Mouse (Mus musculus): ENCODE data around the gene Lsm7. TPM values are rescaled to one million over a fixed set of nuclear protein-coding genes. Genes with fewer than 3 reads are reported as not detected.

The Lsm7 gene
- polyA plus RNA-seq, 1 experiment from 2014 or later: 254 TPM

DNA sequence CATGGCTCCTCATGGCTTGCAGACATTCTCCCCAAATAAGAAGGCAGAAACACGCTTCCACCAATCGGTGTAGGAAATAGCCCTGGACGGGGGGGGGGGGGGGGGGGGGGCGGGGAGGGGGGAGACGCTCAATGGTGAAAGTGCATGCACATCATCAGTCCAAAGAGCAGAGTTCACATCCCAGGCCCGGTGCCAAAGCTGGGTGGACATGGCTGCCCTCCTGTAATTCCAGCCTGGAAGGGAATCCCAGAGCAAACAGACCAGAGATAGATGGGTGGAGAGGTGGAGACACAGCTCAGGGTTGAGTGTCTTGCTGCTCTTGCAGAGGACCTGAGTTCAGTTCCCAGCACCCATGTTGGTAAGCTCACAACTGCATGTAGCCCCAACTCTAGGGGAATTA, 16.0 kb upstream of the Lsm7 start:
- no peak overlapping the region for H3K4me3 ChIP-seq
- H3K27me3 ChIP-seq: peaks cover 10% of the 10 kb centered on the region; the same call in 1 of the 2 replicates
- no peak for ATAC-seq (ENCODE audit: borderline replicate concordance, extremely low read depth, low FRiP score, low TSS enrichment)
- WGBS: 42% methylated on average over 5 of the region's 6 CpGs
- no peak overlapping the region for H3K9ac ChIP-seq
- H3K36me3 ChIP-seq: no peaks in the 10 kb centered on the region; the same call in 1 of the 2 replicates
- no peak overlapping the region for H3K27ac ChIP-seq
- no peaks in the 10 kb centered on the region for H3K9me3 ChIP-seq
- H3K4me1 ChIP-seq: no peaks in the 10 kb centered on the region
- H3K4me2 ChIP-seq: no peak overlapping the region

DNA sequence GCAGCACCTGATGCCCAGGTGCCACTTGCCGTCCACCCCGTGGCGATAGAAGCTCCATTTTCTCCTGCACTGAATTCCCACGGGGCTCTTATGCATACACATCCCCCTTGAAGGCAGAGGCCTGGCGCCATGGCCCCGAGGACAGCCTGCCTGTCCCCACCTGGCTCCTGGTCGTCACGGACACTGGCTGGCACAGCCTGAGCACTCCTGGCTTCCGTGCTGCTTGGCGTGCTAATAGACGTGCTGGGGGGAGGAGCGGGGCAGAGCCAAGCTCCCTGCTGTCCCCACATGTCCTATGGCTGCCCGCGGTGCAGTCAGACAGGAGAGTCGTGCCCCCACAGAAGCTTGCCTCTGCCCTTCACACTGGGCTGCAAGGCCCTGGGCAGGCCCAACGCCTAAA, 9.4 kb upstream of the Lsm7 start:
- H3K9me3 ChIP-seq: no peaks in the 10 kb centered on the region
- no peak overlapping the region for H3K27ac ChIP-seq
- no peaks in the 10 kb centered on the region for H3K27me3 ChIP-seq
- H3K9ac ChIP-seq: no peak overlapping the region
- H3K4me1 ChIP-seq: no peaks in the 10 kb centered on the region
- H3K4me3 ChIP-seq: no peak overlapping the region
- peaks cover 23% of the 10 kb centered on the region for H3K36me3 ChIP-seq
- ATAC-seq (ENCODE audit: borderline replicate concordance, extremely low read depth, low FRiP score, low TSS enrichment): no peak
- WGBS: 86% methylated on average over 16 of the region's 16 CpGs
- no peak overlapping the region for H3K4me2 ChIP-seq

DNA sequence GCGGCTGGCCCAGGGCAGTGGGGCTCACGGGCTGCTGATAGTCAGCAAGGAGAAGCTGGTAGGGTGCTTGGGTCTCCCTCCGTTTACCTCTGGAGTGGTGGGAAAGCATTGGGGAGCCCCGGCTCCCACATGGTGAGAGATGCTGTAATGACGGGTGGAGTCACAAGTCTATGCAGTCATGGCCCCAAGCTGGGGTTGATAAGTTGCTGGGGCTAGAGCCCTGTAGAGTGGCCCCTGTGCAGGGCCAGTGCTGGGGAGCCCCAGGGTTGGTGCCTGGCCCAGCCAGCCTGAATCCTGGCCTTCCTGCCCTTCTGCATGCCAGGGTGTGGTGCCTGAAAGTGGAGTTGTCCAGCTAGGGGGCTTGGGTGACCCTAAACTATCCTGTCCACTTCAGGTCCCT, 7.3 kb upstream of the Lsm7 start:
- peaks cover 23% of the 10 kb centered on the region for H3K36me3 ChIP-seq

DNA sequence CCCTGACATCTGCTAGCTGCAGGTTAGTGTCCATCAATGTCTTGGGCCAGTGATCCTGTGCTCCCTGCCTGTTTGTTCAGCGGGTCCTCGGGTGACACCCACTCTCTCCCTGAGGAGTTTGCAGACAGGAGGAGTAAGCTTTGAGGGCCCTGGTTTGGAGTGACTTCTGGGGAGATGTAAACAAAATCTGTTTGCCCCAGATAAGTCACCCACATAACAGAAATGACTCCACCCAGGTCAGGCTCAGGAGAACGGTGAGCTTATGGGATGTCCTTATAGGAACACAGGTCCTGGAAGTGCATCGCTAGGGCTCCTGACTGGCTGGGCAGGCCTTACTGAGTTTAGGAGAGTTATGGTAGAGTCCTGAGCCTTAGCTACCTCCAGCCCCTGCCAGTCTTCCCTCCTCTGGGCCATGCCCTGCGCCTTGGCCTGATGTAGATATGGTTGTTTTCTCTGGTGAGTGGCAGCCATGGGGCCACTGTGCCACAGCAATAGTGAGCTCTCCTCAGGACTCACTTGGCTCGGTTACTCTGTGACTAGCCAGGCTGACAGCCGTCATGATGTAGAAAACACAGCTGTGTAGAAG, 3.4 kb upstream of the Lsm7 start:
- Histone ChIP-seq H3K4me1 (peaks cover 41% of the 10 kb centered on the region), H3K4me2 (no peak overlapping the region), H3K4me3 (no peak overlapping the region), H3K36me3 (peaks cover 16% of the 10 kb centered on the region), H3K9me3 (no peaks in the 10 kb centered on the region), H3K27ac (peak overlapping the region; percentile 63), H3K27me3 (no peaks in the 10 kb centered on the region), H3K9ac (no peak overlapping the region)
- ATAC-seq (ENCODE audit: borderline replicate concordance, extremely low read depth, low FRiP score, low TSS enrichment): no peak; the same call in 1 of the 2 replicates
- 48% methylated on average over 7 of the region's 7 CpGs for WGBS

More for the DNA sequence above, 7.3 kb upstream of the Lsm7 start:
- no peak overlapping the region for H3K9ac ChIP-seq
- H3K4me3 ChIP-seq: no peak overlapping the region
- no peaks in the 10 kb centered on the region for H3K27me3 ChIP-seq
- H3K4me1 ChIP-seq: peaks cover 10% of the 10 kb centered on the region; the same call in 1 of the 2 replicates
- 90% methylated on average over 5 of the region's 5 CpGs for WGBS
- no peak overlapping the region for H3K27ac ChIP-seq
- ATAC-seq (ENCODE audit: borderline replicate concordance, extremely low read depth, low FRiP score, low TSS enrichment): no peak
- H3K4me2 ChIP-seq: no peak overlapping the region
- no peaks in the 10 kb centered on the region for H3K9me3 ChIP-seq

DNA sequence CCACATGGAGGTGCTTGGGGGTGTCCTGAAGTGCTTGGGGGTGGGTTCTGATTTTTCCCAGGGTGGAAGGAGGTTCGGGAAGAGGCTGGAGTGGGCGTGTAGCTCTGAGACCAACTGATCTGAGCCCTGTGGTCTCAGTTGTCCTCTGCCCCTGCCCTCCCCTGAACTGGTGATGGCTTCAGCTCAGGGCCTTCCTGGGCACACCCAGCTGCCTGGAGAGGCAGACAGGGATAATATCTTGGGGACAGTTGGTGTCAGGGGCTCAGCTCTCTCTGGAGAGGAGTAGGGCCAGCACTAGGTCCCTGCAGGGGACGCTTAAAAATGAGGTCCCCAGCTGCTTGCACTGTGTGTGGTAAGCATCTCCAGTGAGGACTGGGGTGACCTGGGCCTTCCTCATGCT, 2.8 kb upstream of the Lsm7 start:
- Histone ChIP-seq H3K27ac (peak overlapping the region; percentile 63), H3K4me2 (no peak overlapping the region), H3K9me3 (no peaks in the 10 kb centered on the region), H3K4me3 (no peak overlapping the region), H3K4me1 (peaks cover 43% of the 10 kb centered on the region), H3K9ac (no peak overlapping the region; the same call in 1 of the 2 replicates), H3K36me3 (peaks cover 14% of the 10 kb centered on the region), H3K27me3 (no peaks in the 10 kb centered on the region)
- WGBS: 42% methylated on average over 3 of the region's 3 CpGs
- no peak; the same call in 1 of the 2 replicates for ATAC-seq (ENCODE audit: borderline replicate concordance, extremely low read depth, low FRiP score, low TSS enrichment)

DNA sequence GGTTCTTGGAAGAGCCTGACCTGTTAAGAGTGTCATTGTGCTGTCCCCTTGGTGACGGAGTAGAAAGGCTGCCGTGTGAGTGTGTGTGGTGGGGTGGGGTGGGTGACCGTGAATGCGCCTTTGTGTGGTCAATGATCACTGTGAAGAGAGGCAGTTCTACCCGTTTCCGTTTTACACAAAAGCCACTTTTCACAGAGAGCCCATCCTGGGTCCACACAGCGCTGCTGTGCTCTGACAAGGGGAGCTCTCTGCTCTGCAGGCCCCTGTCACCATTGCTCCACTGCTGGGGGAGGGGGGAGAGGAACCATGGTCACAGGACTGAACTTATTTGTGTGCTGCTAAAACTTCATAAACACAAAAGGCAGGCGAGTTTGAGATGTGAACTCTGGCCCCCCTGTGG, 2.4 kb upstream of the Lsm7 start:
- Histone ChIP-seq H3K27me3 (no peaks in the 10 kb centered on the region), H3K9ac (no peak overlapping the region), H3K4me1 (peaks cover 43% of the 10 kb centered on the region), H3K27ac (peak overlapping the region; percentile 63), H3K36me3 (peaks cover 13% of the 10 kb centered on the region), H3K4me3 (no peak overlapping the region), H3K4me2 (no peak overlapping the region), H3K9me3 (no peaks in the 10 kb centered on the region)
- WGBS: 54% methylated on average over 8 of the region's 8 CpGs
- ATAC-seq (ENCODE audit: borderline replicate concordance, extremely low read depth, low FRiP score, low TSS enrichment): no peak

DNA sequence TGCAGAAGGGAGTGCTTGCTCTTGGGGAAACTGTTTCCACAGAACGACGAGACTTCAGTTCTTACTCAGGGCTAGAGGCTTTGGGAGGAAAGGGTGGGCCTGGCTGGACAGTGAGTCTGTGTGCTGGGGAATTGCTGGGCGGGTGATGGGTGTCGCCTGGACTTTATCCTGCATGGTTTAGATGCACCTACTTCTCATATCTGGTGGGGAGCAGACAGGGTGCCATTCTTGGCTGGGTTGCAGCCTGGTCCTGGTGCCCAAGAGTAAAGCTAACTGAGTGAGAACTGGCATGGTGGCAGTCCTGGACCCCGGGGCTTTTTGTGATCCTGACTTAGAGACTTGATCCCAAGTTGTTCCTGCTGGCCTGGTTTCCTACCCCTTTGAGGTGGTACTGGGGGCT, 1.9 kb upstream of the Lsm7 start:
- Histone ChIP-seq H3K4me2 (peak overlapping the region; percentile 99; the same call in 1 of the 2 replicates), H3K4me3 (no peak overlapping the region; the same call in 1 of the 2 replicates), H3K9ac (peak overlapping the region; percentile 79; the same call in 1 of the 2 replicates), H3K36me3 (peaks cover 18% of the 10 kb centered on the region), H3K27ac (peak overlapping the region; percentile 63; the same call in 1 of the 2 replicates), H3K9me3 (no peaks in the 10 kb centered on the region), H3K27me3 (no peaks in the 10 kb centered on the region), H3K4me1 (peaks cover 43% of the 10 kb centered on the region)
- ATAC-seq (ENCODE audit: borderline replicate concordance, extremely low read depth, low FRiP score, low TSS enrichment): no peak
- 65% methylated on average over 5 of the region's 5 CpGs for WGBS

DNA sequence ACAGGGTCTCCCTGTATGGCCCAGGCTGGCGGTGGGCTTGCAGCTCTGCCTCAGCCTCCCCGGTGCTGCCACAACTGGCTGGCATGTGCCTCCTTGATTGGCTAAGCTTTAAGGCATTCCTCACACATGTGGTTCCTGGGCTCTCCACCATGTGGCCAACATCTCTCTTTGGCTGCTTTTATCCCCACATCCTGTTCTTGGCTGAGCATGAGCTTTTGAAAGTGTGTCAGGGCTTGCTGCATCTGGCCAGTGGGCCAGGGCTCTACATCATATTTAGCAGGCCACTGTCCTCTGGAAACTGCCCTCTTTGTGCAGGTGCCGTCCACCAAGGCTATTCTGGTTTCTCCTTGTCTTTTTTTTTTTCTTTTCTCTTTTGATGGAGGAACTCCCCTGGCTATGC, 1.3 kb upstream of the Lsm7 start:
- H3K9me3 ChIP-seq: no peaks in the 10 kb centered on the region
- peaks cover 18% of the 10 kb centered on the region for H3K36me3 ChIP-seq
- peak overlapping the region; percentile 78 for H3K4me3 ChIP-seq
- peak overlapping the region; percentile 79 for H3K9ac ChIP-seq
- H3K27ac ChIP-seq: no peak overlapping the region
- peaks cover 43% of the 10 kb centered on the region for H3K4me1 ChIP-seq
- WGBS: 39% methylated on average over 3 of the region's 3 CpGs
- no peak for ATAC-seq (ENCODE audit: borderline replicate concordance, extremely low read depth, low FRiP score, low TSS enrichment)
- H3K4me2 ChIP-seq: peak overlapping the region; percentile 99
- no peaks in the 10 kb centered on the region for H3K27me3 ChIP-seq

DNA sequence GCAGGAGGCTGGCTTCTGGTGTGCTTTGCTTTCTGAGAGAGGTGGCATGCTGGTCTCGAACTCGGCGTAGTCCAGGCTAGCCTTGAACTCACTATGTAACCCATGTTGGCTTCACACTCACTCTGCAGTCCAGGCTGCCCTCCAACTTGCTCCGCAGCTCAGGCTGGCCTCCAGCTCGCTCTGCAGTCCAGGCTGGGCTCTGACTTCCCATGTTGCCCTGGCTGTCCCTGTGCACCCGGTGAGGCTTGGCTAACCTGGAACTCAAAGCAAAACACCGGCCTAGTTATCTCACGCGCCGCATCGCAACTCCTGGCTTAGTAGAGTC, 702 bp upstream of the Lsm7 start:
- Histone ChIP-seq H3K9ac (peak overlapping the region; percentile 79), H3K36me3 (peaks cover 20% of the 10 kb centered on the region), H3K4me1 (peaks cover 43% of the 10 kb centered on the region), H3K4me3 (peak overlapping the region; percentile 78), H3K27me3 (no peaks in the 10 kb centered on the region), H3K9me3 (no peaks in the 10 kb centered on the region), H3K4me2 (peak overlapping the region; percentile 99), H3K27ac (no peak overlapping the region)
- no peak for ATAC-seq (ENCODE audit: borderline replicate concordance, extremely low read depth, low FRiP score, low TSS enrichment)
- 16% methylated on average over 11 of the region's 11 CpGs for WGBS

DNA sequence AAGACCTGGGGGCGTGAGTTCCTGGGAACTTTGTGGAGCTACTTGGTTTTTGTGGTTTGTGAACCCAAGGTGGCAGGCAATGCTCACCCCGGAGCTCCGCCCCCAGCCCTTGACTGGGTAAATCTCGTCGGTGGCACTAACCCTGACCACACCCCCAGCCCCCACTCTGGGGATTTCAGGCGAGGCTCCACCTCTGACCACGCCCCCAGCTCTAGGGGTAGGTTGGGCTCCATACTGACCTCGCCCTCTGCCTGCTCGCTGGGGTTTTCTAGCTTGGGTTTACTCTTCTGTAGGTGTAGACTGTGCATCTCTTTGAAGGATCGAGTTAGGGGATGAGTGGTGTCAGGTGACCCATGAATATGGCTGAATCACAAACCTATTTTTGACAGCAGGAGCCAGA, 6.4 kb downstream of the Lsm7 start:
- WGBS: 9% methylated on average over 10 of the region's 10 CpGs
- Histone ChIP-seq H3K4me3 (no peak overlapping the region), H3K27me3 (peaks cover 29% of the 10 kb centered on the region), H3K4me2 (no peak overlapping the region), H3K9ac (no peak overlapping the region), H3K27ac (no peak overlapping the region), H3K36me3 (peaks cover 20% of the 10 kb centered on the region), H3K4me1 (peaks cover 13% of the 10 kb centered on the region), H3K9me3 (no peaks in the 10 kb centered on the region)
- ATAC-seq (ENCODE audit: borderline replicate concordance, extremely low read depth, low FRiP score, low TSS enrichment): peak; percentile 36; the same call in 1 of the 2 replicates

DNA sequence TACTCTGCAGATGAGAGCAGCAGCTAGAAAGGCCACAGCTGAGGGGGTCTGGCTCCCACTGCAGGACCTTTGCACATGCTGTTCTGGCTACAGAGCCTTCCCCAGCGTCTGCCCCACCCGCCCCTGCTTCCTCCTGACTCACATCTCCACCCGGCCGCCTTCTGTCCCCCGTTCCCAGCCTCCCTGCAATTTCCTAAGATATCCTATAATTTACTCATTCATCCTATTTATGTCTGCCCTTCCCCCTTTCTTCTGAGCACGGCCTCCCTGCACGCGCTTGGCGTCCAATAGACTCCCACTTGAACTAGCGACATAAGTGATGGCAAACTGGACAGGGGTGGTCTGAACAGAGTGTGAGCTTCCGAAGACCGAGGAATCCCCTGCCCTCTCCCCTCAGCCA, 9.3 kb downstream of the Lsm7 start:
- H3K4me1 ChIP-seq: peaks cover 14% of the 10 kb centered on the region
- no peak overlapping the region for H3K9ac ChIP-seq
- WGBS: 54% methylated on average over 12 of the region's 12 CpGs
- no peaks in the 10 kb centered on the region for H3K9me3 ChIP-seq
- ATAC-seq (ENCODE audit: borderline replicate concordance, extremely low read depth, low FRiP score, low TSS enrichment): no peak
- peaks cover 53% of the 10 kb centered on the region for H3K27me3 ChIP-seq
- no peak overlapping the region for H3K4me3 ChIP-seq
- H3K36me3 ChIP-seq: no peaks in the 10 kb centered on the region
- no peak overlapping the region for H3K4me2 ChIP-seq
- H3K27ac ChIP-seq: no peak overlapping the region

DNA sequence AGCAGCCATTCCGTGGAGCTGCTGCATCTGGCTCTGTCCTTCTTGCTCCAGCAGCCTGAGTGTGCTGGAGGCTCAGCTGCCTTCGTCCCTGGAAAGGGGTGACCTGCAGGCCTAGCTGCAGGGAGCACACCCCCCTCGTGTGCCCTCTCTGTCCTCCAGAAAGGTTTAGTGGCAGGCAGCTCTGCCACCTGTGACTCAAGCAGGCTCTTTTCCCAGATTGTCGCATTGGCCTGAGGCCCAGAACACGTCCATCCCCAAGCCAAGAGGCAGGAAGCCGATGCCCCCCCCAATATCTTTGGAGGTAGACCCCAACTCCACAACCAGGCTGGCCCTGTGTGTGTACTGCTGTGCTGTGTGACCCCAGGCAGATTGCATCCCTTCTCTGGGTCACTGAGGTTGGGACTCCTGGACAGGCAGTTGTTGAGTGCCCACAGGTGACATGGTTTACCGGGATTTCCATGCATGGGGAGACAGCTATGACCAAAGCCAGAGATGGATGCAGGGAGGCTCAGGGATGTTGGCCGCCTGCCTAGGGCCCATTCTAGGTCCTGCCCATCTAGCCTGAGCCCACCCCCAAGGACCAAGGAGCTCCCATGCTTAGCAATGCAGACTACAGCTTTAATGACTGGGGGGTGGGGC, 9.8 kb downstream of the Lsm7 start:
- WGBS: 53% methylated on average over 8 of the region's 8 CpGs
- Histone ChIP-seq H3K4me1 (peaks cover 14% of the 10 kb centered on the region), H3K27me3 (peaks cover 53% of the 10 kb centered on the region), H3K4me2 (no peak overlapping the region), H3K27ac (no peak overlapping the region), H3K9ac (no peak overlapping the region), H3K9me3 (no peaks in the 10 kb centered on the region), H3K36me3 (no peaks in the 10 kb centered on the region), H3K4me3 (no peak overlapping the region)
- no peak for ATAC-seq (ENCODE audit: borderline replicate concordance, extremely low read depth, low FRiP score, low TSS enrichment)

Measured in lung, embryonic 15.5 days (tissue).